In the genomic region with DNA sequence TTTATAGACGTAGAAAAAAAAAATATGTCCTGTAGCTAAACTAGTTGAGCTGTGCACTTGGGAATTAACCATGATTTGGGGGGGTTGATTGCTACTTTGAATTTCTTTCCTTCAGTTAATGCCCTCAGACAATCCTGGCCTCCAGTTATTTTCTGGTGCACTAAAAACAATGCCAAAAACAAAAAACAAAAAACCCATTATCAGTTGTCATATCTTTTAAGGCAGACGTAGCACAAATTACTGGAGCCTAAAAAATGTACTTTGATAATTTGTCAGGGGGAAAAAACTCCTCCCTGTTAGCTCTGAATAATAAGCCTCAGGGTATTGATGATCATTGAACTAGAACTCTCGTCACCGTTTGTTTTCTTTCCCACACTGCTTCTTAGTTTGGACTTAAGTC, we compare ENCODE assay signal across 8 mouse cellular contexts. TPM values are rescaled to one million over a fixed set of nuclear protein-coding genes. Genes with fewer than 3 reads are reported as not detected.
DNase-seq lines count a peak whose midpoint lies in the region; ATAC-seq lines count a peak whose summit lies in the region.

No protein-coding gene starts in this region.

- intact Hi-C loops in left cerebral cortex, postnatal 25 days (cut with DNase I), result loop anchor here (5.0 to 10.0 kb wide), 4 partner anchors 85 to 415 kb away; a partner anchor contains a TSS

- H3K36me3 ChIP-seq in lung, embryonic 15.5 days, result peaks cover 14% of the 10 kb centered on the region; the same call in 1 of the 2 replicates
- peaks cover 25% of the 10 kb centered on the region for H3K36me3 ChIP-seq in embryonic facial prominence, embryonic 13.5 days
- peaks cover 35% of the 10 kb centered on the region for H3K36me3 ChIP-seq in limb, embryonic 10.5 days

- peak overlapping the region; percentile 94; the same call in 1 of the 2 replicates for H3K27ac ChIP-seq in lung, embryonic 15.5 days
- H3K27ac ChIP-seq in embryonic facial prominence, embryonic 13.5 days, result peak overlapping the region; percentile 92; the same call in 1 of the 2 replicates
- H3K27ac ChIP-seq in limb, embryonic 10.5 days, result peak overlapping the region; percentile 96

- no peak for ATAC-seq in lung, embryonic 15.5 days (ENCODE audit: borderline replicate concordance, extremely low read depth, low FRiP score, low TSS enrichment)
- no peak for ATAC-seq in embryonic facial prominence, embryonic 13.5 days (ENCODE audit: insufficient number of reproducible peaks, insufficient read depth, low FRiP score, low TSS enrichment, low read depth)

- WGBS in lung, embryonic 15.5 days, result 12% methylated on average over 4 of the region's 4 CpGs
- WGBS in embryonic facial prominence, embryonic 13.5 days, result 3% methylated on average over 4 of the region's 4 CpGs
- WGBS in limb, embryonic 10.5 days, result 35% methylated on average over 4 of the region's 4 CpGs

- peak overlapping the region; percentile 89 for H3K4me3 ChIP-seq in lung, embryonic 15.5 days
- peak overlapping the region; percentile 69 for H3K4me3 ChIP-seq in embryonic facial prominence, embryonic 13.5 days
- peak overlapping the region; percentile 83 for H3K4me3 ChIP-seq in limb, embryonic 10.5 days

- peak overlapping the region; percentile 89 for H3K9ac ChIP-seq in lung, embryonic 15.5 days
- peak overlapping the region; percentile 97 for H3K9ac ChIP-seq in embryonic facial prominence, embryonic 13.5 days

- peaks cover 21% of the 10 kb centered on the region for H3K4me1 ChIP-seq in lung, embryonic 15.5 days
- peaks cover 16% of the 10 kb centered on the region for H3K4me1 ChIP-seq in embryonic facial prominence, embryonic 13.5 days
- peaks cover 11% of the 10 kb centered on the region; the same call in 1 of the 2 replicates for H3K4me1 ChIP-seq in limb, embryonic 10.5 days

- H3K4me2 ChIP-seq in lung, embryonic 15.5 days, result peak overlapping the region; percentile 64
- peak overlapping the region; percentile 69 for H3K4me2 ChIP-seq in embryonic facial prominence, embryonic 13.5 days

- no peaks in the 10 kb centered on the region for H3K9me3 ChIP-seq in lung, embryonic 15.5 days
- peaks cover 4% of the 10 kb centered on the region for H3K9me3 ChIP-seq in embryonic facial prominence, embryonic 13.5 days
- no peaks in the 10 kb centered on the region; the same call in 1 of the 2 replicates for H3K9me3 ChIP-seq in limb, embryonic 10.5 days (replicated peaks)

- DNase-seq in lung, adult 18-20 months, result no peak
- DNase-seq in limb, embryonic 10.5 days (ENCODE audit: low spot score), result no peak
- peak; percentile 45 for DNase-seq in retina, postnatal 1 day
- DNase-seq in frontal cortex, postnatal 25 days (ENCODE audit: low spot score in 2 of 2), result no peak
- DNase-seq in left cerebral cortex, postnatal 25 days (ENCODE audit: low spot score in 2 of 2), result no peak
- no peak for DNase-seq in urinary bladder, adult 2 months (ENCODE audit: low spot score)

- H3K27me3 ChIP-seq in lung, embryonic 15.5 days, result no peaks in the 10 kb centered on the region
- no peaks in the 10 kb centered on the region for H3K27me3 ChIP-seq in embryonic facial prominence, embryonic 13.5 days
- no peaks in the 10 kb centered on the region for H3K27me3 ChIP-seq in limb, embryonic 10.5 days (ENCODE audit: low read depth, poor library complexity, severe bottlenecking)

RNA-seq across cellular contexts. Expression of a gene that starts 0.8 kb away (rescaled TPM):
- polyA plus RNA-seq in lung, embryonic 15.5 days (2015; fragmentation: Nextera tagmentation; extraction: Ambion mirVana), result 48.3 and 52.9 TPM in 2 replicates
- 34.1 and 35.2 TPM in 2 replicates for polyA plus RNA-seq in embryonic facial prominence, embryonic 13.5 days (2015; fragmentation: Nextera tagmentation; extraction: Ambion mirVana)
- polyA plus RNA-seq in limb, embryonic 10.5 days (2016; fragmentation: Nextera tagmentation; extraction: Ambion mirVana), result 38.3 and 38.7 TPM in 2 replicates
- total RNA-seq in left cerebral cortex, postnatal 25 days (2021), result 100 to 1,000 TPM; 107 to 113 TPM
- 28.5 and 32.6 TPM in 2 replicates for polyA plus RNA-seq in urinary bladder, adult 2 months (2012; rRNA removed)

RNA-seq across cellular contexts. Expression of a gene that starts 30.8 kb away (rescaled TPM):
- polyA plus RNA-seq in lung, embryonic 15.5 days (2015; fragmentation: Nextera tagmentation; extraction: Ambion mirVana), result 0.59 TPM in 1 of 2 replicates, not detected in the other
- 0.32 and 0.33 TPM in 2 replicates for polyA plus RNA-seq in embryonic facial prominence, embryonic 13.5 days (2015; fragmentation: Nextera tagmentation; extraction: Ambion mirVana)
- 0.10 TPM in 1 of 2 replicates, not detected in the other for polyA plus RNA-seq in limb, embryonic 10.5 days (2016; fragmentation: Nextera tagmentation; extraction: Ambion mirVana)
- total RNA-seq in left cerebral cortex, postnatal 25 days (2021), result under 1 TPM; 0.25 to 0.41 TPM
- 0.07 and 0.17 TPM in 2 replicates for polyA plus RNA-seq in urinary bladder, adult 2 months (2012; rRNA removed)

RNA-seq across cellular contexts. Expression of a gene that starts 49.2 kb away (rescaled TPM):
- polyA plus RNA-seq in lung, embryonic 15.5 days (2015; fragmentation: Nextera tagmentation; extraction: Ambion mirVana), result 2.6 and 2.7 TPM in 2 replicates
- 8.2 and 9.9 TPM in 2 replicates for polyA plus RNA-seq in embryonic facial prominence, embryonic 13.5 days (2015; fragmentation: Nextera tagmentation; extraction: Ambion mirVana)
- polyA plus RNA-seq in limb, embryonic 10.5 days (2016; fragmentation: Nextera tagmentation; extraction: Ambion mirVana), result 17.0 and 21.2 TPM in 2 replicates
- 10 to 100 TPM; 84.7 to 88.3 TPM for total RNA-seq in left cerebral cortex, postnatal 25 days (2021)
- polyA plus RNA-seq in urinary bladder, adult 2 months (2012; rRNA removed), result 1.8 and 2.2 TPM in 2 replicates
